Mouse (Mus musculus) brain, embryonic 14.5 days (tissue): Measurements from ENCODE around the gene Trim3.

ENCODE experiments used
- CTCF ChIP-seq: fragments of 200-500 bp; IDR thresholded peaks from 2 replicates; pipeline ENCODE4 v1.5.1; 2012; ENCODE audit warnings: inconsistent platforms, mild to moderate bottlenecking, moderate library complexity, borderline replicate concordance; ENCODE audit not compliant: insufficient read depth, insufficient read length; ENCODE audit errors: extremely low read depth
- POLR2A ChIP-seq: fragments of 200-500 bp; IDR thresholded peaks from 2 replicates; pipeline ENCODE4 v1.6.1; 2012; ENCODE audit warnings: mild to moderate bottlenecking, inconsistent platforms, borderline replicate concordance; ENCODE audit not compliant: poor library complexity, insufficient read depth, insufficient read length, severe bottlenecking; ENCODE audit errors: extremely low read depth

DNA sequence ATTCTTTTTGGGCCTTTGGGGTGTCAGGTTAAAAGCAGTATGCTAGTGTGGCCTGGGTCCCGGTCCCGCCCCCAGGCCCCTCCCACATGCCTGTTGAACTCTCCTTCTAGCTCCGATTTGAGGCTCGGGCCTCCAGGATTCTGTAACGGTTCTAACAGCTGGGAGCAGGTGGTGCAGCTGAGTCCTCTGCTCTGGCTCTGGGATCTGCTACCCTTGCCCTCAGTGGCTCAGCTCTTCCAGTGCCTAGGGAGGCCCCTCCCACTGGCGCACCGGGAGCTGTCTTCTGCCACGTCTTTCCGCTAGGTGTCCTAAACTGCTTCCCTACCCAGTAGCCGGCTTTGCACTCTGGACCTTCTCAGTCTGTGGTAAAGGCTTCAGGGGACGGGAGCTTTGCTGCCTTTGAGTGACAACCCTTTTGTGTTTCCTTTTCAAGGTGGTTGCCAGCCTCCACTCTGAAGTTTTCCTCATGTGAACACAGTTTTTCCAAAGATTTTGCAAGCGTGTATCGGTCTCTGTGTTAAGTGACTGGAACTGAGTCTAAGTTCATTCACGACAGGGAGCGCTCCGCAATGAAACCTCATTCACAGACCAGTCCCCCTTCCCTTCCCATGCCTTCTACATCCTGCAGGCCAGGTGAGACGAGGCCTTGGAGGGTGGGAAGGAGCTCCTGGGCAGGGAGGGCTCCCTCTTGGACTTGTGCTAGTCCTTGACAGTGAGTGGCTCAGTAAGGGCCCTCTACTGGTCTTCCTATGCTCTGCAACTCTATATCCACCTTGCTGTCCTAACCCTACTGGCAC is 17.5 kb upstream of the Trim3 start, which contains the start of gene Dnhd1:
- TF ChIP-seq POLR2A (no peak), CTCF (peak; percentile 65)
